Mouse (Mus musculus) cortical plate, adult 2 months (tissue): ENCODE results near the gene Iqcd. TPM values are rescaled to one million over a fixed set of nuclear protein-coding genes. Genes with fewer than 3 reads are reported as not detected.

Experiments
- H3K27ac ChIP-seq: fragments of 200-500 bp; 2 replicates; pipeline ENCODE4 v1.5.1; 2012; ENCODE audit warnings: low read length, control low read depth, inconsistent platforms; ENCODE audit not compliant: insufficient read depth
- H3K4me1 ChIP-seq: fragments of 200-500 bp; 2 replicates; pipeline ENCODE4 v1.6.1; 2011; ENCODE audit warnings: low read length; ENCODE audit not compliant: control insufficient read depth, insufficient read depth
- H3K4me3 ChIP-seq: fragments of 200-500 bp; 2 replicates; pipeline ENCODE4 v1.5.1; 2011; ENCODE audit warnings: mild to moderate bottlenecking, low read length, control low read depth; ENCODE audit not compliant: insufficient read depth
- CTCF ChIP-seq: fragments of 200-500 bp; IDR thresholded peaks from 2 replicates; pipeline ENCODE4 v1.5.1; 2011; ENCODE audit warnings: mild to moderate bottlenecking, control low read depth, low read length; ENCODE audit not compliant: insufficient read depth; ENCODE audit errors: extremely low read depth
- POLR2A ChIP-seq: fragments of 200-500 bp; IDR thresholded peaks from 2 replicates; pipeline ENCODE4 v1.6.1; 2011; ENCODE audit warnings: mild to moderate bottlenecking, low read length, control low read depth; ENCODE audit not compliant: insufficient read depth; ENCODE audit errors: extremely low read depth
- polyA plus RNA-seq: library from polyadenylated mRNA; depleted of rRNA; stranded (reverse); fragments of >200 nt; gene quantifications from 2 replicates; pipeline ENCODE4 v1.2.3, GENCODE M21; 2012

The Iqcd gene
- polyA plus RNA-seq, 1 experiment: 2.5 TPM

GRCm38 (mm10) chr5:120586741-120587615 is 1.8 kb upstream of the Iqcd start:
- peak overlapping the region; percentile 72 for H3K4me3 ChIP-seq
- TF ChIP-seq CTCF (no peak), POLR2A (0 out of 2 replicates have a peak, but pooled peaks have one; percentile 11)
- no peaks in the 10 kb centered on the region for H3K4me1 ChIP-seq
- 0 out of 2 replicates have a peak overlapping the region, but pooled peaks have one; percentile 2 for H3K27ac ChIP-seq

DNA sequence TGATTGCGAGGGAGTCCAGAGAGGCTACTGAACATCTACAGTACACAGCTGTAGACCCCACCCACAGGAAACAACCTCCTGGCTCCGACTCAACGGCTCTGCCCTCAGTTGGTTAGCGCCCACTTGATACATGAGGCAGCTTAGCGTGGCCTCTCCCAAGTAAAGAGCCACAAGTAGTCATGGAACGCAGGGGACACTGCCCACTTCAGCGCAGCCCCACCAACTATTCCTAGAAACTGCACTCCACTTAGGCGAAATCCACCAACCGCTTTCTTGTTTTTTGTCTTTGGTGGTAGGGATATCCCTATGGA is 1.2 kb upstream of the Iqcd start:
- H3K4me1 ChIP-seq: no peaks in the 10 kb centered on the region
- H3K4me3 ChIP-seq: peak overlapping the region; percentile 72
- H3K27ac ChIP-seq: 0 out of 2 replicates have a peak overlapping the region, but pooled peaks have one; percentile 2
- TF ChIP-seq POLR2A (no peak), CTCF (no peak)

GRCm38 (mm10) chr5:120587940-120588568 is 762 bp upstream of the Iqcd start:
- Histone ChIP-seq H3K4me1 (no peaks in the 10 kb centered on the region), H3K4me3 (peak overlapping the region; percentile 72), H3K27ac (peak overlapping the region; percentile 60)
- TF ChIP-seq POLR2A: no peak
- no peak for TF ChIP-seq CTCF

- no peak for TF ChIP-seq POLR2A
- TF ChIP-seq CTCF: peak; percentile 44
- no peaks in the 10 kb centered on the region for H3K4me1 ChIP-seq
- no peak overlapping the region for H3K4me3 ChIP-seq
- no peak overlapping the region for H3K27ac ChIP-seq
Measured at GRCm38 (mm10) chr5:120590356-120591010, 1.7 kb downstream of the Iqcd start.

DNA sequence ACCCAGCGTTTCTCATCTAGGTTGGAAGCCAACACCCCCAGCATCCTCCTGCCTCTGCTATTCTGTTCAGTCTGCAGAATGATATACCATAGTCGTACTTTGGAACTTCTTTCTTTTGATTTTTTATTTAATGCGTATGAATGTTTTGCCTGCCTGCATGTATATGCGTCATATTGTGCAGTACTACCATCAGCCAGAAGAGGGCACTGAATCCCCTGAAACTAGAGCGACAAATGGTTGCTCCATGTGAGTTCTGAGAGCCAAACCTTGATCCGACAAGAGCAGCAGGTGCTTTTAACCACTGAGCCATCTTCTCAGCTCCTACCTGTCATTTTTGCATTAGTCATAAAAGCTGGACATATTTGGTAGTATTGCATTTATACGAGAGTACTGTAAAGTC is 3.3 kb downstream of the Iqcd start:
- TF ChIP-seq POLR2A (no peak), CTCF (0 out of 2 replicates have a peak, but pooled peaks have one; percentile 9)

DNA sequence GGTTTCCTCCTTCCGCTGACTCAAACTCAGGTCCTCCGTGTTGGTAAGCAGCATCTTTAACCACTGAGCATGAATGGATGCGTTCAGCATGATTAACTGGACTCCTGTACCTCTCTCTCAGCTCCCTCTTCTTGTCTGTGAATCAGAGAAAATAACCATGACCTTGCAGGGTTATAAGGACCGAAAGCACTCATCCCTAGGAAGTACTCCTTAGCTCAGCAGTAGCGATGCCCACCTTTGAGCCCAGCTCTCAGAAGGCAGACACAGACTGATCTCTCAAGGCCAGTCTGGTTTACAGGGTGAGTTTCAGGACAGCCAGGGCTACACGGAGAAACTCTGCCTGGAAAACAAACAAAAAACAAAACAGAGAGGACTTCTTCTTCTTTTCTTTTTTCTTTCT is 5.7 kb downstream of the Iqcd start:
- H3K27ac ChIP-seq: no peak overlapping the region
- H3K4me3 ChIP-seq: no peak overlapping the region
- no peak for TF ChIP-seq CTCF
- TF ChIP-seq POLR2A: no peak
- no peaks in the 10 kb centered on the region for H3K4me1 ChIP-seq

More for the DNA sequence above, 3.3 kb downstream of the Iqcd start:
- no peak overlapping the region for H3K27ac ChIP-seq
- H3K4me1 ChIP-seq: no peaks in the 10 kb centered on the region
- no peak overlapping the region for H3K4me3 ChIP-seq

DNA sequence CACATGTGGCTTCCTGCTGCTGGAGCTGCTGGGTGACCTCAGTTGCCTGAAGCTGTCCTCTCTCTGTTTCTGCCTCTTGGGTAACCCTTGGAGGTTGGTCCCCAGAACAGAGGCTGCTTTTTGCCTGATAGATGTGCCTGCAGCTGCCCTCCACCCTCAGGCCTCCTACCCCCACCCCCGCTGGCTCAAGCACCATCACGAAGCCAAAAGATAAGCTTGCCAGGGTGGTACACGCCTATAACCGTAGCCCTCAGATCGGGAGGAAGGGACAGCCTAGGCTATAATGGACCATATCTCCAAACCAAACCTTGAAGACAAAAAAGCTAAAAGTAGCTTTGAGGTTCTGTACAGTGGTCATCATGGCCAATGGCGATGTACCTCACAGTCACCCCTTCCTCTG is 10.8 kb downstream of the Iqcd start:
- TF ChIP-seq CTCF (no peak), POLR2A (no peak)
- Histone ChIP-seq H3K27ac (no peak overlapping the region), H3K4me1 (no peaks in the 10 kb centered on the region), H3K4me3 (no peak overlapping the region)

GRCm38 (mm10) chr5:120600946-120601668 is 12.3 kb downstream of the Iqcd start:
- Histone ChIP-seq H3K27ac (no peak overlapping the region), H3K4me3 (no peak overlapping the region), H3K4me1 (no peaks in the 10 kb centered on the region)
- TF ChIP-seq POLR2A (no peak), CTCF (peak; percentile 32; the same call in 1 of the 2 replicates)

DNA sequence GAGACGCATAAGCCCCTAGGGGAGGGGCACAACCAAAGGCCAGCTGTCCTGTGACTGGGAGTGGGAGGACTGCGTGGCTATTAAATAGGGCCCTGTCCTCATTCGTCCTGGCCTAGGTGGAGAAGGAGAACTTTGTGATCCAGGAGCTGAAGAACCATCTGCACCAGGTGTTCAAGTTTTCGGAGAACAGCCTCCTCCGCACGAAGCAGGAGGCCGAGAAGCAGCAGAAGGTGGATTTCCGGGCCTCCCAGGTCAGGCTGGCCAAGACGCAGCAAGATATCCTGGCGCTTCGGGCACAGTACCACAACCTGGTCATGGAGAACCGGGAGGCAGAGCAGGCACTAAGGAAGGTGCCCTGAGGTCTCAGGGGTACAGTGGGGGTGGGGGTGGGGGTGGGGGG is 13.4 kb downstream of the Iqcd start:
- no peaks in the 10 kb centered on the region for H3K4me1 ChIP-seq
- H3K4me3 ChIP-seq: no peak overlapping the region
- no peak for TF ChIP-seq POLR2A
- TF ChIP-seq CTCF: no peak
- H3K27ac ChIP-seq: no peak overlapping the region
